Mouse (Mus musculus): ENCODE measurements around the gene Myt1l. TPM values are rescaled to one million over a fixed set of nuclear protein-coding genes. Genes with fewer than 3 reads are reported as not detected.

Gene Myt1l
- total and polyA plus RNA-seq, 2 experiments from 2014 or later: 68.6 to 173 TPM

DNA sequence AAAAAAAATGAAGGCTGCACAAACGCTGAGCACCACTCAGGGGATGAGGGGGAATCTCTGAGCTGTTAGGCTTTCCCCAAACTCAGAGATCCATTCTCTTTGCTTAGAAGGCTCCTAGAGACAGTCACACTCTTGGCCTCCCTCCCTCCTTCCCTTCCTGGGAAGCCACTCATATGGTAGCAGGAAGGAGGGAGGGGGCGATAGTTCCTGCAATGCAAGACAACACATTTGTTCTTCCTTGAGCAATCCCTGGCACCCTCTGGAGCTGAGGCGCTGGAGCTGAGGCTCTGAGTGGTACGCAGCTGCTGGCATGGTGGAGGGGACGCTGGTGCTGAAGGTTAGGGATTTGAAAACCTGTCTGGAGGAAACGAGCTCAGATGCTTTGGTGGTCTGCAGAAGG, 28.7 kb downstream of the Myt1l start:
- H3K27ac ChIP-seq: no peak overlapping the region
- WGBS: 54% methylated on average over 6 of the region's 6 CpGs
- TF ChIP-seq CTCF (IDR thresholded peaks at IDR 0.05; ENCODE audit: low read depth): no peak
- H3K9me3 ChIP-seq (ENCODE audit: low read length): no peaks in the 10 kb centered on the region
- H3K4me1 ChIP-seq (ENCODE audit: insufficient read depth, low read length): no peaks in the 10 kb centered on the region; the same call in 1 of the 2 replicates
- H3K4me2 ChIP-seq (ENCODE audit: low read depth, low read length): no peak overlapping the region
- DNase-seq (ENCODE audit: low spot score) (no peak), ATAC-seq (no peak)
- no peaks in the 10 kb centered on the region for H3K36me3 ChIP-seq (ENCODE audit: insufficient read depth, low read length)
- H3K27me3 ChIP-seq (ENCODE audit: insufficient read depth, low read length): no peaks in the 10 kb centered on the region
- no peak overlapping the region for H3K4me3 ChIP-seq (ENCODE audit: low read length)
- H3K9ac ChIP-seq (replicated peaks; ENCODE audit: low read length): no peak overlapping the region

DNA sequence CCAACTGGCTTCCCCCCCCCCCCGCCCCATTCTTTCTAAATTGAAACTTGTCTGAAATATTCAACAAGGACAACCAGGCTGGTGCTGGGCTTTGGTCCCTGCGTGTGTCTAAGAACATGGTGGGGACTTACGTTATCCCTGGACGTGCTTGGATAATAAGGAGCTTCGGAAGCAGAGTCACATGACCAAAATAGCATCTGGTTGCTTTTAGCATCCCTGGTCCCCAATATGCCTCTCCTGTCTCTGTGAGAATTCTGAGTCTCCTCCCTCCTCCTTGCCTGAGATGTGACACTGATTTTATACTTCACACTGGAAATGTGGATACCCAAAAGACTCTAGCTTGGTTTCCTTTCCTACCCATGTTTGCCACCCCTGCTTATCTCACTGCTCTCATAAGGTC, 31.6 kb downstream of the Myt1l start:
- Histone ChIP-seq H3K4me1 (ENCODE audit: insufficient read depth, low read length) (no peaks in the 10 kb centered on the region; the same call in 1 of the 2 replicates), H3K4me2 (ENCODE audit: low read depth, low read length) (no peak overlapping the region), H3K9ac (replicated peaks; ENCODE audit: low read length) (no peak overlapping the region), H3K9me3 (ENCODE audit: low read length) (no peaks in the 10 kb centered on the region), H3K27me3 (ENCODE audit: insufficient read depth, low read length) (no peaks in the 10 kb centered on the region), H3K36me3 (ENCODE audit: insufficient read depth, low read length) (no peaks in the 10 kb centered on the region), H3K27ac (no peak overlapping the region), H3K4me3 (ENCODE audit: low read length) (no peak overlapping the region)
- no peak for ATAC-seq
- 68% methylated on average over 5 of the region's 5 CpGs for WGBS
- DNase-seq (ENCODE audit: low spot score): no peak
- TF ChIP-seq CTCF (IDR thresholded peaks at IDR 0.05; ENCODE audit: low read depth): no peak

DNA sequence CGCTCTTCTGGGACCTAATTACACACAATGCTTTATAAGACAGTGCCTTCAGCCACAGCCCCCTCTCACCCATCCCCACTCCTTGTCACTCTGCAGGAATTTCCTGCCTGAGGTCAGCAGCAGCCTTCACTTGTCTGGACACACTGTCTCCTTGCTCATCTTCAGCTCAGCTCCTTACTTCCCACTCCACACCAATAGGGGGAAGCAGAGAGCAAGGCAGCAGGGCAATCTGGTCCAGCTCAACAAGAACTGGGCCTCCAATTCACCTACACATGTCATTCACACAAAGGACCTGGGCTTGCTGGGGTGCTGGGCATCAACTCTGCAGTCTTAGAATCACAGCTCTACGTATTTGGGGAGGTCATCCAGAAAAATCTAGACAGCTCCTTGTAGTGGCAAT, 33.0 kb downstream of the Myt1l start:
- ATAC-seq (0 out of 2 replicates have a peak, but pooled peaks have one; percentile 18), DNase-seq (ENCODE audit: low spot score) (peak; percentile 32)
- no peaks in the 10 kb centered on the region; the same call in 1 of the 2 replicates for H3K4me1 ChIP-seq (ENCODE audit: insufficient read depth, low read length)
- no peak overlapping the region for H3K9ac ChIP-seq (replicated peaks; ENCODE audit: low read length)
- H3K4me2 ChIP-seq (ENCODE audit: low read depth, low read length): no peak overlapping the region
- no peaks in the 10 kb centered on the region for H3K36me3 ChIP-seq (ENCODE audit: insufficient read depth, low read length)
- H3K27me3 ChIP-seq (ENCODE audit: insufficient read depth, low read length): no peaks in the 10 kb centered on the region
- H3K9me3 ChIP-seq (ENCODE audit: low read length): no peaks in the 10 kb centered on the region
- WGBS: 73% methylated on average over 2 of the region's 2 CpGs
- TF ChIP-seq CTCF (IDR thresholded peaks at IDR 0.05; ENCODE audit: low read depth): peak; percentile 73
- H3K4me3 ChIP-seq (ENCODE audit: low read length): no peak overlapping the region
- H3K27ac ChIP-seq: no peak overlapping the region

DNA sequence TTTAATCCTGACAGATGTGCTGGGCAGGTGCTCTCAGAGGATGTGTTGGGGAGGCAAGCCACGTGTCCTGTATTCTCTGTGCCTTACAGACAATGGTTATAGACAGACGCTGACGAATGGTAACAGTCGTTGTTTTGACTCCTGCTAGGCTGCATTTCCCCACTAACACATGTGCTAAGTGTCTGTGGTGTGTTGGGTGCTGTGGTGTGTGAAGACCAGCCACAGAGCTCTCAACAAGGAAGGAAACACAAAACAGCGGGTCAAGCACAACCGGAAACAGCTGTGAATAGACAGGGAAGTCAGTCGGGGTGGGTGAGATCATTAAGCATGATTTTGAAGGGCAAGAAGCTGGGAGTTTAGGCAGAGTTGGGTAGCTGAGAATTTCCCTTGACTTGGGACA, 41.1 kb downstream of the Myt1l start:
- Histone ChIP-seq H3K4me2 (ENCODE audit: low read depth, low read length) (no peak overlapping the region), H3K27ac (no peak overlapping the region), H3K36me3 (ENCODE audit: insufficient read depth, low read length) (no peaks in the 10 kb centered on the region), H3K4me1 (ENCODE audit: insufficient read depth, low read length) (no peaks in the 10 kb centered on the region), H3K9ac (replicated peaks; ENCODE audit: low read length) (no peak overlapping the region), H3K4me3 (ENCODE audit: low read length) (no peak overlapping the region), H3K9me3 (ENCODE audit: low read length) (no peaks in the 10 kb centered on the region), H3K27me3 (ENCODE audit: insufficient read depth, low read length) (no peaks in the 10 kb centered on the region)
- WGBS: 71% methylated on average over 7 of the region's 7 CpGs
- no peak for TF ChIP-seq CTCF (IDR thresholded peaks at IDR 0.05; ENCODE audit: low read depth)
- DNase-seq (ENCODE audit: low spot score) (no peak), ATAC-seq (no peak)

DNA sequence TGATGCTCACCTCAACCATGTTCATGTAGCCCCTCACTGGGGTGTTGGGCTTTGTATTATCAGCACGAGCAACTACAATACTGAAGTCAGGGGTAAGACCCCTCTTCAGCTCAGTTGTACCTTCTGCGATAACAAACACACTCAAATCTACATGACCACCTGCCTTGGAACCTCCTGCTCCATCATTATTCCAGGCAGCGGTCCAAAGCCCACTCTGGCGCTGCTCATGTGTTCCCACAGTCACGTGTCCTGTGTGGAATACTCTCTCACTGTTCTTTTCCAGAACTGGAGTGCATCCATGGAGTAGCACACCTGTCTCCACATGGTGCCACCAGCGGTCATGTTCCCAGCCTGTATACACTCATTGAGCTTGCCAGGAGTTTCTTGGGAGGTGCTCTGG, 42.2 kb downstream of the Myt1l start:
- 79% methylated on average over 6 of the region's 6 CpGs for WGBS
- Histone ChIP-seq H3K27ac (no peak overlapping the region), H3K4me1 (ENCODE audit: insufficient read depth, low read length) (no peaks in the 10 kb centered on the region), H3K4me3 (ENCODE audit: low read length) (no peak overlapping the region), H3K27me3 (ENCODE audit: insufficient read depth, low read length) (no peaks in the 10 kb centered on the region), H3K36me3 (ENCODE audit: insufficient read depth, low read length) (no peaks in the 10 kb centered on the region), H3K4me2 (ENCODE audit: low read depth, low read length) (no peak overlapping the region), H3K9ac (replicated peaks; ENCODE audit: low read length) (no peak overlapping the region), H3K9me3 (ENCODE audit: low read length) (no peaks in the 10 kb centered on the region)
- TF ChIP-seq CTCF (IDR thresholded peaks at IDR 0.05; ENCODE audit: low read depth): no peak
- DNase-seq (ENCODE audit: low spot score): peak; percentile 25
- no peak for ATAC-seq

DNA sequence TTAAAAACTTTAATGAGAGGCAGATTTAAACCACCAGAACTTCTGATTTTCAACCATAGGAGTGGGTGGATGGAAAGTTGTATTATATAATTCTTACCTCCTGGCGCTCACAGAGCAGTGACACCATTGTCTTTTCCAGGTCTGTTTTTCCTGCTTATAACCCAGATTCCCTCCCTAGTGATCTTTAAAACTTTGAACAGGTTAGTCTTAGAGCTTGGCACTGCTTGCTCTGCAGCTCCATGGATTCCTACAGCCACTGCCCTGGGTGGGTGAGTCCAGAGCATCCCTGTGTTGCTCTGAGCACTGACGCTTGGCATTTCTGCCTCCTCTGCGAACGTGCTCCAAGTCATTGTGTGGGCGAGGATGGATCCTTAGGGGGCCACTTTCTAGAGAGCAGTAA, 43.4 kb downstream of the Myt1l start:
- no peak for TF ChIP-seq CTCF (IDR thresholded peaks at IDR 0.05; ENCODE audit: low read depth)
- Histone ChIP-seq H3K27ac (no peak overlapping the region), H3K4me2 (ENCODE audit: low read depth, low read length) (no peak overlapping the region), H3K9me3 (ENCODE audit: low read length) (no peaks in the 10 kb centered on the region), H3K36me3 (ENCODE audit: insufficient read depth, low read length) (no peaks in the 10 kb centered on the region), H3K9ac (replicated peaks; ENCODE audit: low read length) (no peak overlapping the region), H3K27me3 (ENCODE audit: insufficient read depth, low read length) (no peaks in the 10 kb centered on the region), H3K4me3 (ENCODE audit: low read length) (no peak overlapping the region), H3K4me1 (ENCODE audit: insufficient read depth, low read length) (no peaks in the 10 kb centered on the region)
- ATAC-seq: no peak
- 68% methylated on average over 5 of the region's 5 CpGs for WGBS
- no peak for DNase-seq (ENCODE audit: low spot score)

DNA sequence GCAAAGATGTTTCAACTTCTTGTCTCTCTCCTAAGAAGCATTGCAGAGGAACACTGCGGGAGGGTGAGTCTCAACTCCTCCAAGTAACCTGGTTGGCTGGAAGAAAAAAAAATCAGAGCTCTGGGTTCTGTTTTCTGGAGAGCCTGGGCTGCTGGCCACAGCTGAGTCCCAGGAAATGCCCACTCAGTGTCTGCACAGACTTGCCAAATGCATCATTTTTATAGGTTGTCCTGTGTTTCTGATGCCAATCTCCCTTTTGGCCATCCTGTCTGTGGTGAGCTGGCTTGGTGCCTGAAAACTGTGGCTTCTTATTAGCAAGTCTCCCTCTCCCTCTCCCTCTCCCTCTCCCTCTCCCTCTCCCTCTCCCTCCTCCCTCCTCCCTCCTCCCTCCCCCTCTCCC, 65.6 kb downstream of the Myt1l start:
- 89% methylated on average over 1 of the region's 1 CpGs for WGBS
- TF ChIP-seq CTCF (IDR thresholded peaks at IDR 0.05; ENCODE audit: low read depth): no peak
- ATAC-seq (no peak), DNase-seq (ENCODE audit: low spot score) (peak; percentile 49)
- no peak overlapping the region for H3K27ac ChIP-seq
- H3K9ac ChIP-seq (replicated peaks; ENCODE audit: low read length): no peak overlapping the region
- H3K36me3 ChIP-seq (ENCODE audit: insufficient read depth, low read length): peaks cover 8% of the 10 kb centered on the region; the same call in 1 of the 2 replicates
- H3K4me3 ChIP-seq (ENCODE audit: low read length): no peak overlapping the region
- no peak overlapping the region for H3K4me2 ChIP-seq (ENCODE audit: low read depth, low read length)
- H3K27me3 ChIP-seq (ENCODE audit: insufficient read depth, low read length): no peaks in the 10 kb centered on the region
- H3K4me1 ChIP-seq (ENCODE audit: insufficient read depth, low read length): no peaks in the 10 kb centered on the region
- no peaks in the 10 kb centered on the region for H3K9me3 ChIP-seq (ENCODE audit: low read length)
